Mouse (Mus musculus): ENCODE results near the gene Uso1.

- TF ChIP-seq CTCF (IDR thresholded peaks at IDR 0.05; ENCODE audit: low read depth, low read length) (no peak), TAL1 (conservative IDR thresholded peaks at IDR 0.05; ENCODE audit: low read depth, low read length) (no peak), GATA1 (IDR thresholded peaks at IDR 0.05; ENCODE audit: borderline replicate concordance, low read length) (no peak), POLR2AphosphoS5 (IDR thresholded peaks at IDR 0.05; ENCODE audit: insufficient replicate concordance, low read depth, low read length) (no peak; the same call in 1 of the 2 replicates)
These were observed 10.6 kb upstream of the Uso1 start for GRCm38 (mm10) chr5:92127141-92127625.
